In genomic region chr6:48675400-48675930, GRCm38 (mm10) we compare ENCODE assay signal across 8 mouse cellular contexts. TPM values are rescaled to one million over a fixed set of nuclear protein-coding genes. Genes with fewer than 3 reads are reported as not detected.
DNase-seq lines count a peak whose midpoint lies in the region; ATAC-seq and TF ChIP-seq lines count a peak whose summit lies in the region.

No protein-coding gene starts in this region.

- no peak for DNase-seq in lung, postnatal 0 days (ENCODE audit: low spot score)
- DNase-seq in lung, postnatal 4 days: no peak
- DNase-seq in Muller cell, postnatal 12 days (ENCODE audit: inconsistent ontology term): no peak
- no peak for DNase-seq in spleen, postnatal 10 days (ENCODE audit: low spot score in 2 of 2)

- TF ChIP-seq CTCF in lung, postnatal 0 days (IDR thresholded peaks at IDR 0.05): no peak

- no peak for ATAC-seq in erythroblast, adult 5-6 weeks (replicated peaks; ENCODE audit: low FRiP score, poor library complexity, severe bottlenecking)
- ATAC-seq in lung, postnatal 0 days: 0 out of 2 replicates have a peak, but pooled peaks have one; percentile 11
- peak; percentile 16; the same call in 1 of the 2 replicates for ATAC-seq in intestine, embryonic 15.5 days
- ATAC-seq in neural tube, embryonic 15.5 days (ENCODE audit: low FRiP score): no peak

- H3K9ac ChIP-seq in lung, postnatal 0 days (replicated peaks; ENCODE audit: low read depth): no peak overlapping the region
- H3K9ac ChIP-seq in intestine, embryonic 15.5 days: peak overlapping the region; percentile 34; the same call in 1 of the 2 replicates
- H3K9ac ChIP-seq in neural tube, embryonic 15.5 days (replicated peaks): no peak overlapping the region

- H3K27me3 ChIP-seq in erythroblast, embryonic 14.5 days (ENCODE audit: control insufficient read depth): no peaks in the 10 kb centered on the region
- no peaks in the 10 kb centered on the region for H3K27me3 ChIP-seq in lung, postnatal 0 days (replicated peaks; ENCODE audit: insufficient read depth, low read length)
- H3K27me3 ChIP-seq in intestine, embryonic 15.5 days (replicated peaks): no peaks in the 10 kb centered on the region
- H3K27me3 ChIP-seq in neural tube, embryonic 15.5 days (replicated peaks): no peaks in the 10 kb centered on the region

- H3K9me3 ChIP-seq in erythroblast, embryonic 14.5 days (ENCODE audit: control insufficient read depth, low read length): no peaks in the 10 kb centered on the region
- H3K9me3 ChIP-seq in lung, postnatal 0 days (ENCODE audit: low read length): no peaks in the 10 kb centered on the region
- H3K9me3 ChIP-seq in intestine, embryonic 15.5 days: no peaks in the 10 kb centered on the region
- H3K9me3 ChIP-seq in neural tube, embryonic 15.5 days (replicated peaks): no peaks in the 10 kb centered on the region

- no peaks in the 10 kb centered on the region; the same call in 1 of the 2 replicates for H3K36me3 ChIP-seq in erythroblast, embryonic 14.5 days (ENCODE audit: control insufficient read depth)
- no peaks in the 10 kb centered on the region for H3K36me3 ChIP-seq in lung, postnatal 0 days (ENCODE audit: insufficient read depth, low read length)
- H3K36me3 ChIP-seq in intestine, embryonic 15.5 days: no peaks in the 10 kb centered on the region
- no peaks in the 10 kb centered on the region for H3K36me3 ChIP-seq in neural tube, embryonic 15.5 days

- H3K27ac ChIP-seq in lung, postnatal 0 days (ENCODE audit: low read length): no peak overlapping the region; the same call in 1 of the 2 replicates
- peak overlapping the region; percentile 72 for H3K27ac ChIP-seq in intestine, embryonic 15.5 days
- H3K27ac ChIP-seq in neural tube, embryonic 15.5 days (replicated peaks): no peak overlapping the region

- H3K4me2 ChIP-seq in lung, postnatal 0 days (replicated peaks; ENCODE audit: low read depth, low read length): peak overlapping the region; percentile 50
- peak overlapping the region; percentile 56 for H3K4me2 ChIP-seq in intestine, embryonic 15.5 days (replicated peaks)
- peak overlapping the region; percentile 28 for H3K4me2 ChIP-seq in neural tube, embryonic 15.5 days

- TF ChIP-seq EP300 in lung, postnatal 0 days (IDR thresholded peaks at IDR 0.05): no peak

- WGBS in lung, postnatal 0 days: 43% methylated on average over 10 of the region's 10 CpGs
- WGBS in intestine, embryonic 15.5 days: 40% methylated on average over 10 of the region's 10 CpGs
- 54% methylated on average over 10 of the region's 10 CpGs for WGBS in neural tube, embryonic 15.5 days

- H3K4me1 ChIP-seq in erythroblast, embryonic 14.5 days (ENCODE audit: control insufficient read depth): peaks cover 13% of the 10 kb centered on the region
- no peaks in the 10 kb centered on the region for H3K4me1 ChIP-seq in lung, postnatal 0 days (ENCODE audit: insufficient read depth, low read depth, low read length)
- 0 out of 2 replicates have a peak, but pooled peaks cover 6% of the 10 kb centered on the region for H3K4me1 ChIP-seq in intestine, embryonic 15.5 days (replicated peaks)
- H3K4me1 ChIP-seq in neural tube, embryonic 15.5 days: peaks cover 5% of the 10 kb centered on the region; the same call in 1 of the 2 replicates

- peak overlapping the region; percentile 58 for H3K4me3 ChIP-seq in erythroblast, embryonic 14.5 days (replicated peaks)
- H3K4me3 ChIP-seq in lung, postnatal 0 days (ENCODE audit: low read depth, low read length): peak overlapping the region; percentile 31
- peak overlapping the region; percentile 35 for H3K4me3 ChIP-seq in intestine, embryonic 15.5 days (replicated peaks)
- no peak overlapping the region for H3K4me3 ChIP-seq in neural tube, embryonic 15.5 days (replicated peaks)

RNA-seq across cellular contexts. Expression of gene Gimap9, which starts 0.5 kb away (rescaled TPM):
- polyA plus RNA-seq in erythroblast, embryonic 14.5 days (2012): 0.05 TPM in 1 of 2 replicates, not detected in the other
- total RNA-seq in erythroblast, adult 5-6 weeks (2015; ENCODE audit: low replicate concordance): 6.3 and 12.1 TPM in 2 replicates
- 4.7 and 5.9 TPM in 2 replicates for total RNA-seq in erythroblast, adult 5-6 weeks (2017; ENCODE audit: low replicate concordance)
- 14.2 and 15.1 TPM in 2 replicates for polyA plus RNA-seq in lung, postnatal 0 days (2015; fragmentation: Nextera tagmentation; extraction: Ambion mirVana)
- polyA plus RNA-seq in intestine, embryonic 15.5 days (2015; fragmentation: Nextera tagmentation; extraction: Ambion mirVana): 16.9 and 18.0 TPM in 2 replicates
- polyA plus RNA-seq in neural tube, embryonic 15.5 days (2015; fragmentation: Nextera tagmentation; extraction: Ambion mirVana): 1.9 and 11.8 TPM in 2 replicates

RNA-seq across cellular contexts. Expression of gene Gimap4, which starts 8.9 kb away (rescaled TPM):
- not detected in 2 replicates for polyA plus RNA-seq in erythroblast, embryonic 14.5 days (2012)
- total RNA-seq in erythroblast, adult 5-6 weeks (2015; ENCODE audit: low replicate concordance): 2.7 and 3.3 TPM in 2 replicates
- total RNA-seq in erythroblast, adult 5-6 weeks (2017; ENCODE audit: low replicate concordance): 4.5 and 5.2 TPM in 2 replicates
- 129 and 151 TPM in 2 replicates for polyA plus RNA-seq in lung, postnatal 0 days (2015; fragmentation: Nextera tagmentation; extraction: Ambion mirVana)
- 20.7 and 22.8 TPM in 2 replicates for polyA plus RNA-seq in intestine, embryonic 15.5 days (2015; fragmentation: Nextera tagmentation; extraction: Ambion mirVana)
- 1.4 and 4.9 TPM in 2 replicates for polyA plus RNA-seq in neural tube, embryonic 15.5 days (2015; fragmentation: Nextera tagmentation; extraction: Ambion mirVana)

RNA-seq across cellular contexts. Expression of gene Gimap8, which starts 28.4 kb away (rescaled TPM):
- not detected in 2 replicates for polyA plus RNA-seq in erythroblast, embryonic 14.5 days (2012)
- 1.0 TPM in 1 of 2 replicates, not detected in the other for total RNA-seq in erythroblast, adult 5-6 weeks (2015; ENCODE audit: low replicate concordance)
- total RNA-seq in erythroblast, adult 5-6 weeks (2017; ENCODE audit: low replicate concordance): 0.26 and 2.5 TPM in 2 replicates
- 8.6 and 10.8 TPM in 2 replicates for polyA plus RNA-seq in lung, postnatal 0 days (2015; fragmentation: Nextera tagmentation; extraction: Ambion mirVana)
- 1.7 and 2.3 TPM in 2 replicates for polyA plus RNA-seq in intestine, embryonic 15.5 days (2015; fragmentation: Nextera tagmentation; extraction: Ambion mirVana)
- polyA plus RNA-seq in neural tube, embryonic 15.5 days (2015; fragmentation: Nextera tagmentation; extraction: Ambion mirVana): 0.73 and 1.4 TPM in 2 replicates

RNA-seq across cellular contexts. Expression of gene Gimap6, which starts 32.6 kb away (rescaled TPM):
- polyA plus RNA-seq in erythroblast, embryonic 14.5 days (2012): not detected in 2 replicates
- 0.58 and 6.5 TPM in 2 replicates for total RNA-seq in erythroblast, adult 5-6 weeks (2015; ENCODE audit: low replicate concordance)
- total RNA-seq in erythroblast, adult 5-6 weeks (2017; ENCODE audit: low replicate concordance): 4.2 and 7.2 TPM in 2 replicates
- 75.4 and 91.2 TPM in 2 replicates for polyA plus RNA-seq in lung, postnatal 0 days (2015; fragmentation: Nextera tagmentation; extraction: Ambion mirVana)
- polyA plus RNA-seq in intestine, embryonic 15.5 days (2015; fragmentation: Nextera tagmentation; extraction: Ambion mirVana): 20.4 and 21.1 TPM in 2 replicates
- 8.1 and 16.7 TPM in 2 replicates for polyA plus RNA-seq in neural tube, embryonic 15.5 days (2015; fragmentation: Nextera tagmentation; extraction: Ambion mirVana)

RNA-seq across cellular contexts. Expression of gene Gm28053, which starts 42.9 kb away (rescaled TPM):
- not detected in 2 replicates for polyA plus RNA-seq in erythroblast, embryonic 14.5 days (2012)
- not detected in 2 replicates for total RNA-seq in erythroblast, adult 5-6 weeks (2015; ENCODE audit: low replicate concordance)
- 1.8 TPM in 1 of 2 replicates, not detected in the other for total RNA-seq in erythroblast, adult 5-6 weeks (2017; ENCODE audit: low replicate concordance)
- 2.2 and 6.0 TPM in 2 replicates for polyA plus RNA-seq in lung, postnatal 0 days (2015; fragmentation: Nextera tagmentation; extraction: Ambion mirVana)
- 5.6 and 5.7 TPM in 2 replicates for polyA plus RNA-seq in intestine, embryonic 15.5 days (2015; fragmentation: Nextera tagmentation; extraction: Ambion mirVana)
- 1.9 TPM in 1 of 2 replicates, not detected in the other for polyA plus RNA-seq in neural tube, embryonic 15.5 days (2015; fragmentation: Nextera tagmentation; extraction: Ambion mirVana)

Comparison
In these comparisons a context has a peak if more than half of its experiments do, and no peak if none do; other contexts are left out.
1. ATAC-seq: peak in lung, postnatal 0 days (single experiment) and intestine, embryonic 15.5 days (single experiment); none in erythroblast, adult 5-6 weeks (single experiment) and neural tube, embryonic 15.5 days (single experiment).
2. Peak in every context shown above with its lines, with median percentiles within 50 percentile points of each other: H3K4me2 ChIP-seq.